Mouse (Mus musculus) embryo, embryonic 9.5 days (tissue): ENCODE data around the gene Gm49387.

Experiments used
- DNase-seq: peaks from one replicate; pipeline ENCODE4 v3.0.0-alpha.2; 2017; ENCODE audit errors: extremely low spot score

The Gm49387 gene

DNA sequence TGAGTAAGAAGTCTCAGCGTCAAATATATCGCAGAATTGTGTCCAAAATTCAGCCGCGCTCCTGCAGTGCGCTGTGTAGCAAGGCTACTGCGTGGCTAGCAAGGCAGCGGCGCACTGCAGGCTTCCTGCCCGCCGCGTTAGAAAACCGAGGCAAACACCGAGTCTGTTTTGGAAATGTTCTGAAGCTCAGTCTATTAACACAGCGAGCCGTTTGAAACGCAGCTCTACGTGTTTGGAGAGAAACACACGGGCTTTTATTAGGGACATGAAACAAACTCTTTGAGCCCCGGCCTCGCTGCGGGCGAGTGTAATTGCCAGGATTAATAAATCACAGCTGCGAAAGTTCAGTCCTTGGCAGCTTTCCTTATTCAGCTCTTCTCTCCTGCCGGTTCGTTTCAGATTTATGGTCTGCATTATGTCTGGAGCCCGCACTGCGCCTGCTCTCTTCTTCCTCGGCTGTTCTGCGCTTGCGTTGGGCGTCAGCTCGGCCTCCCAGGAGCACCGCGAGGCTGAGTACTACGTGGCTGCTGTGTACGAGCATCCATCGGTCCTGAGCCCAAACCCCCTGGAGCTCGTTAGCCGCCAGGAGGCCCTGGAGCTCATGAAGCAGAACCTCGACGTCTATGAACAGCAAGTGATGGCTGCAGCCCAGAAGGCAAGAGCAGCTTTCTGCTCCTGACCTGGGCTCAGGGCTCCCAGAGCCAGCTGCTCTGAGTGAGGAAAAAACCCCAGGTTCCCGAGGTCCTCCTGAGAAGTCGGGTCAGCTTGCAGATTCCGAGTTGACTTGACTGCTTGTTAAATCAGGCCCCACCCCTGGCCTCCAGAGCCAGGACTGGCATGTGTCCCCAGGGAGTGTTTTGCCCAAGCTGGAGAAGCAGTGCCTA is 21.2 kb upstream of the Gm49387 start:
- DNase-seq = peak; percentile 82

DNA sequence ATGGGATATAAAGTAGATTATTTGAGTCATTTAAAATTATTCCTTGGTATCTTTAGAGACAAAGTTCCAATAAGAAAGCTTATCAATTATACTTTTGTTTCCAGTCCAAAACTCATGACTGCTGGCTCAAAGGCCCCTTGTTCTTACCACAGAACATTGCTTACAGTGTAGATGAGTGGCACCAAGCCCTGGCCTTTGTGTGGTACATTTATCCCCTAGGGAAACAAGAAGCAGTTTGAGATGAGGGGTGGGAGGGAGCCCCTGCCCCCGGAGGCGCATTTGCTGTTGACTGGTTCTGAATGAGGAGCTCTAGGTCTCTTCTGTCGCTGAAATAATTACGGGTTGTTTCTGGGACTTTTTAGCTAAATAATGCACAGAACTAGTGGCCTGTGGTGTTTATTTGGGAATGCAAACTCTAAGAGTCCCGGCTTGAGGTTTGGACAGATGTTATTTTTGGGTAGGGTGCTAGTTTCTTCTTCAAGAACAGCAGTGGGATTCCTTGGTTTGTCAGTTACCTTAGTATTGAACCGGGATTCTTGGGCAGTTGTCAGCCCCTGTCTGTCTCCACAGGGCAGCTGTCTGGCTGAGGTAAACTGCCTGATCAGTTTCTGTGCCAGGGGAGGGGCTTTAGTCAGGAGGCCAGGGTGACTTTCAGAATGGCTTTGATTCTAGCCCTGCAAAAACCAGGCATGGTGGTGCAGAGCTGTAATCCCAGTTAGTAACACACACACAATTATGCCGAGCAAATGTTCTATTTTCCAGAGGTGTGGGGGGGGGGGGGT is 19.8 kb upstream of the Gm49387 start:
- no peak for DNase-seq

DNA sequence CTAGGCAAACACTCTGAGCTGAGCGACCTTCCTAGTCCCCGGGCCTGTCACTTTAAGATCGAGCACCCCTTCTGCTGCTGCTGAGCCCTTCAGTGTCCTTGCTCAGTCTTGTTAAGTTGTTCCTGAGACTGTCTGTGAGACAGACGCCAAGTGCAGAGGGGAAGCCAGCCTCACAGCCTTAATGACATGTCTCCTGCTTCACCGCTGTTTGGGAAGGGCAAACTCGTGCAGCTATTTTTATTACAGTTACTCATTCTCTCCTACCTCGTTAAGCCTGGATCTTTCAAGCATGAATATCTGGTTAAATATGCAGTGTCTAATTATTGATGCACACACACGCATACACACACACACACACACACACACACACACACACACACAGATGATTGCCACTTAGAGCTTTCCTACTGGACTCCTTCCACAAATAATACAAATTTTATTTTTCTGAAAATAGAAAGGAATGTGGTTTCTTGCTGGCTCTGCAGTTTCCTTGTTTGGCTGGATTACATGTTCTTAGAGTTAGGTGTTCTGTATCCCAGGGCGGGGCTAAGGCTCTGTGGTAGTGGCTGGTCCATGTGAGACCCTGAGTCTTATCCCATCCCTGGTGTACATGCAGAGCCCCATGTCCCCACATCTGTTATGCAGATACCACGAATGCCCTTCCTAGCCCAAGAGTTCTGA is 19.0 kb upstream of the Gm49387 start:
- DNase-seq = no peak

DNA sequence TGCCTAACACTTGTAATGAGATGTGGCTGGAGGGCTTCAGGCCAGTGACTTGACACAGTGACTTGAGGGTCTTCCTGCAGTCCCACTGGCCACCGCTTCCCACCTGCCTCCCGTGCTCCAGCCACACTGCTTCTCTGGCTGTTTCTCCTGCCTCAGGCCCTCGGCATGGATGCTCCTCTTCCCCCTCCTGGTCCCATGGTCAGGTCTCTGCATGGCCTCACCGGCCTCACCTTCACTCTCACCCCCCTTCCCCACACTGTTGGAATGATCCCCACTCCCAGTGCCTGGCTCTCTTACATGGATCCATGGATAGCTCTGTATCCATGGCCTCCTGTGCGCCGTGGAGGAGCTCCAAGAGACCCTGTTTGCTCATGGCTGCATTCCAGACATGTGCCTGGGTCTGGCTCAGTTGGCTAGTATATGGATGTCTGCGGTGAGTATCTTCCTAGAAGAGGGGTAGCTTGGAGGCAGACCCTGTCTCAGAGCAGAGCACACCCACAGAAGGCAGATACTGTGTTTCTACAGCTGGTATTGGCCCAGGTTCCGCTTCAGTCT is 17.5 kb upstream of the Gm49387 start:
- DNase-seq = no peak

DNA sequence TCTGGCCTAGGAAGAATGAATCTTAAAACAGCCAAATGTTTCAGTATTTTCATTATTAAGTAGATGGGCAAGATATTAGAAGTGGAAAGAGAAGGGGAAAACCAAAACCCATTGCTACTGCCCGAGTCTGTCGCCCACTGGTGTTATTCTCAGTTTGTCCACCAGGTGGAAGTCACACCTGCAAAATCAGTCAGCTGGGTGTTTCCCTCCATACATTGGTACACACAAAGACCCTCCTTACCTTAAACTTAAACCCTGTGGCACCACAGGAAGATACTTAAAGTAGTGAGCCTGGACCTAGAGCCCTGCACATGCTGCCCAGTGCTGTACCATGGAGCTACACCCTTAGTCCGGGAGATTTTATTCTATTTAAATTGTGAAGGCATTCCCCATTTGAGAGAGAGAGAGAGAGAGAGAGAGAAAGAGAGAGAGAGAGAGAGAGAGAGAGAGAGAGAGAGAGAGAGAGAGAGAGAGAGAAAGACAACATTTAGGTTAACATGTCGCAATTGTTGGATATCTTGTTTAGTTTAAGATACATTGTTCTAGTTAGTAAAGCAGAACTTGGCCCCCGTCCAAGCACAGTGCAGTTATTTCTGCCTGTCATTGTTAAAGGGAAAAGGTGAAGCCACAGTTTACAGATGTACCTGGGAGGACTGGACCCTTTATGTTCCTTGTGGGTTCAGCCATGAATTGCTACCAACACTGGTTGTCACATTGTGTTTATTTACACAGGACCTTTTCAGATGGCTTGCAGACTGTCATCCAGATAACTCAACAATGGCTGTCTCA is 16.4 kb upstream of the Gm49387 start:
- peak; percentile 76 for DNase-seq

DNA sequence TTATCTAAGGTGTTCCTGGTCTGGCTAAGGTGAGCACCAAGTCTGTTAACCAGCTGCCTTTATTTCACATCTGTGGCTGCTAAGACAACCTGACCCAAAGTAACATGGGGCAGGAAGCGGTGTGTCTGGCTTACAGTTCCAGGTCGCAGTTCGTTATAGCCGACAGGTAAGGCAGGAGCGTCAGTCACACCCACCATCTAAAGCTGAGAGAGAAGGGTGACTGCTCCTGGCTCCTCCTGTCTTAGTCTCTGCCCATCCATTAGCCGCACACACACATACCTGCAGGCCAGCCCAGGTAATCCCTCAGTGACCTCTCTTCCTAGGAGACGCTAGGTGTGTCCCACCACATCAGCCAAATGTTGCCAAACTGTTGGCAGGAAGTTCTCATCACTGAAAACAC is 15.7 kb upstream of the Gm49387 start:
- no peak for DNase-seq

DNA sequence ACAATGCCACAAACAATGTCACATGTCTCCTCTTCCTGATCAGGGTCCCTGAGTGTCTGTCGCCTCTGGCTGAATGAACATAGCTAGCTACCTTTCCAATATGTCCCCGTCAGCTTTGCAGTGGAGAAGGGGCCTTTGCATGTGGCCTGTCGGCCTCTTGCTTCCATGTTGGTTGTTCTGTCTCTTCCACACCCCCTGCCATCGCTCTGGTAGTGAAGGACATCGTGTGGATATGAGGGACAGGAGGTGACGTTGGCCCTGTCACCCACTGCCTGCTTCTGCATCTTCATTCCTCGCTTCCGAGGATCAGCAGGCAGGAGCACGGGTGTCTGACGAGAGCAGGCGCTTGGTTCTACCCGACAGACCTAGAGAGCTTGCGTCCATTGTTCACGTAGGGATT is 14.7 kb upstream of the Gm49387 start:
- DNase-seq = no peak

DNA sequence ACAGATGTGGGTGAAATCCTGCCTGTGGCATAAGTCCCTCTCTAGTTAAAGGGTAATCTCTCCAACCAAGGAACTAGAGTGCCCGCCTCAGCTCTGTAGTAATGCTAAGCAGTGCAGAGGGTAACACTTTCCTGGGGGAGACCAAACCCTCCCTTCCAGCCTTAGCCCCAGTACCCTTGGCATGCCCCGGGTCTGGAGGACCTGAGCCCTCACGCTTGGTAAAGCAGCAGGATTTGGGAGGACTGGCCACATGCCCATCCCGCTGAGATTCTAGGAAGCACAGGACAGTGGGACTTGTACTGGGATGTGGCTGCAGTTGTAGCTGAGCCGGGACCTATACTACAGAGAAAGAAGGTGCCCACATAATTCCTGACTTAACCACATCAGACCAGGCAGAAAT is 14.1 kb upstream of the Gm49387 start:
- DNase-seq = no peak

DNA sequence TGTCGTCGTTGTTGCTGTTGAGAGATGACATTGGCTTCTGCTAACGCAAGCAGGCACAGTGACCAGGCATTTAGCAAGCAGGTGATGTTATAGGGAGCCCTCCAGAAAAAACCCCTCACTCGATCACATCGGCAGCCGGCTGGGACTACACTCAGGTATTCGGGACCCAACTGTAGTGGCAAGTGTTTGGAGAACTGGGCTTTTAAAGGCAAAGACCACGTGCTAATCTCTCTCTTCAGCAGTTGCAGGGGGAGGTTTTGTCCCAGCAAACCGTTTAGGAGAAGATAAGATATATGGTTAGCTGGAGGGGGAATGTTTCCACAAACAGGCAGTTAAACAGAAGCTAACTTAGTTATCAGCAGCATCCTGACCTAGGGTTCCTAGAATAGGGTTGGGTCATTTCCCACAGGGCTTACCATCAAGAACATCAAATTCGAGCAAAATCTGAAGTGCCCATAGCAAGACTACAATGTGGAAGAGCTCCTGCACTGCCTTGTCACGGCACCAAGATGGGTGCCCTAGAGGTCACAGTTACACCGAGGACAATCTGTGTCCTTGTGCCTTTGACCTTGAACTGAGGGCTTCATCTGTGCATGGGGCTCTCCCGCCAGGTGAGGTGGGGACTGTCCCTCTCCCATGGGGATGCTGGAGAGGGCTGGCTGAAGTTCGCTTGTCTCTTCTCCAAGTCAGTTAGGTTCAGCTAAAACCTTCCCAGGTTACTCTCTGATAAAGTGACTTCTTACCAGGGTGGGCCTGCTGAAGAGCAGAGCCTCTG is 12.6 kb upstream of the Gm49387 start:
- no peak for DNase-seq

DNA sequence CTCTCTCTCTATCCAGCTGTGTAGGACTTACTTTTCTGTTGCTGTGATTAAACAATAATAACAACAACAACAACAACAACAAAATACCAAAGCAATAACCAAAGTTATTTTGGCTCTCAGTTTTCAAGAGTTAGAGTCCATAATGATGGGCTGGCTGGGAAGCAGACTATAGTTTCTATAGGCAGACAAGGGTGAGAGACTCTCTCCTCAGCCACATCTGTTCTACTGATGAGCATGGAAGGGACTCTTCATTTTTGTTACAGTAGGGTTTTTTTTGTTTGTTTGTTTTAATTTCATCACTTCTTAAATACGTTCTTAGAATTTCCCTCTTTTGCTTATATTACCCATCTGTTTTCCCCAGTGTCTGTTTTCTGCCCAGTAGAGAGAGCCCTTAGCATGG is 11.9 kb upstream of the Gm49387 start:
- DNase-seq = no peak

DNA sequence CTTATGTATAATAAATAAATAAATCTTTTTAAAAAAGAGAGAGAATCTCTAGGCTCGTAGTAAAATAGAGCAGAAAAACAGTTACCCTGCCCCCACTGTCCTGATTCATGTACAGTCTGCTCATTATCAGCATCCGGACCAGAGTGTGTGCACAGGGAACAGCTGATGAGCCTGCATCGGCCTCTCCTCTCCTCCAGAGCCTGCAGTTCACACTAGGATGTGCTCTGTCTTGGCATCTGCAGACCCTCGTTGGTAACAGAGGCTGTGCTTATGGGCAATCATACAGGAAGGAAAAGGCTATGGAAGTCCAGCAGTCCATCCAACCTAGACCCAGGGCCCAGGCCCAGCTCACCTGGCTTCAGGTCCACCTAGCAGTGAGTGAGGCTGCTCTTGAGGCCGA is 11.4 kb upstream of the Gm49387 start:
- no peak for DNase-seq

DNA sequence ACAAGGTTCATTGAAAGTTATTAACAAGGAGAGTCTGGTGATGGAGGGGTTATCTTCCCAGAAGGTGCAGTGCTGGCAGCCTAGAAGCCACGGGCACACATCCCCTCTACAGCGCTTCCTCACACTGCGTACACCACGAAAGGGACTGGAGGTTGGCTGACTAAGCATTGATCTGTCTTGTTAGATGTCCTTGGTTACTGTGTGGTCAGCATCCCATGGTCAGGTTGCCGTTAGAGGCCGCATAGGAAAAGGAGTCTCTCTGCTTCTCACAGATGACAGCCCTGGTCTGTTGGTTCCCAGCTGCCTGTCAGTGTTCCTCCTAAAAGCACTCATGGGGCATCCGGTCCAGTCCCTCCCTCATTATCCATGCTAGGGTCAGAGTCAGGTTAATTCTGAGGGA is 10.5 kb upstream of the Gm49387 start:
- no peak for DNase-seq

DNA sequence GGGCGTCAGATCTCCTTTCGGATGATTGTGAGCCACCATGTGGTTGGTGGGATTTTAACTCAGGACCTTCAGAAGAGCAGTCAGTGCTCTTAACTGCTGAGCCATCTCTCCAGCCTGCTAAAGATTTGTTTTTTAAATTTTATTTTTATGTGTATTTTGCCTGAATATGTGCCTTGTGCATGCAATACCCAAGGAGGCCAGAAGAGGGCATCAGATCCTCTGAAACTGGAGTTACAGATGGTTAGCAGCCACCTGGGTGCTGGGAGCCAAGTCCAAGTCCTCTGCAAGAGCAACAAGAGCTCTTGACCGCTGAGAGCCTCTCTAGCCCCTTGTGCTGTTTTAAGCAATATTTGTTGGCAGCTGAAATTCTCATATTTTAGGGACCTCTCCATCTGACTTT is 9.7 kb upstream of the Gm49387 start:
- DNase-seq = no peak

DNA sequence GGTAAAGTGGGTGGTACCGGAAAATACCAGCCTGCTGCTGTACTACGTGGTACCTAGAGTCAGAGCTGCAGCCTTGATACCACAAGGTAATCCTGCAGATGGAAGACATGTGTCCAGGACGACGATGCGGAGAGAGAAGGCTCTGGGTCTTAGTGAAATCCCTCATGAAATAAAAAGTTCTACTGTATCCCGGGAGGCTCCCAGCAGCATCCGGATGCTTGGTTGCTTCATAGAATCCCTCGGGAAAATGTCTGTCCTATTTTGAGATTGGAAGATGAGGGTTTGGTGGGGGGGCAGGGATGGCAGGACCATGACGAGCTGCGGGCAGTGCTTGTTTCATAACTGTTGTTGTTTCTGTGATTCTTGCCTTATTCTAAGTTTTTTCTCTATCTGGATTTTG is 7.3 kb upstream of the Gm49387 start:
- no peak for DNase-seq

DNA sequence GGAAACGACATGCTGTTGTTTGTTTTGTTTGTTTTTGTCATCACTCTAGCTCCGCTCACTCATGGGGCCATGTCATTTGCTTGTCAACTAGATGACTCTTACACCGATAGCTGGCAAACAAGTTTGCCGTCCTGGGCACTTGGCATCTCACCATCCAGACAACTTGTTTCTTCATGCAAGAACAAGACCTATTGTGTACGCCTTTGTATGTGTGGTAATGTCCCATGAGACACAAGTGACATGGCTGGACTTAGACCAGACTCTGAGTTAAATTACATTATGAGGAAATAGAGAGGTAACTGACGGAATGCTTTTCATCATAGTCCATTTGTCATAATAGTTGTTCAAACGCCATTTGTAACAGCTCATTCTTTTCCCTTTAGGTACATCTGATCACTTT is 5.2 kb upstream of the Gm49387 start:
- DNase-seq = no peak

DNA sequence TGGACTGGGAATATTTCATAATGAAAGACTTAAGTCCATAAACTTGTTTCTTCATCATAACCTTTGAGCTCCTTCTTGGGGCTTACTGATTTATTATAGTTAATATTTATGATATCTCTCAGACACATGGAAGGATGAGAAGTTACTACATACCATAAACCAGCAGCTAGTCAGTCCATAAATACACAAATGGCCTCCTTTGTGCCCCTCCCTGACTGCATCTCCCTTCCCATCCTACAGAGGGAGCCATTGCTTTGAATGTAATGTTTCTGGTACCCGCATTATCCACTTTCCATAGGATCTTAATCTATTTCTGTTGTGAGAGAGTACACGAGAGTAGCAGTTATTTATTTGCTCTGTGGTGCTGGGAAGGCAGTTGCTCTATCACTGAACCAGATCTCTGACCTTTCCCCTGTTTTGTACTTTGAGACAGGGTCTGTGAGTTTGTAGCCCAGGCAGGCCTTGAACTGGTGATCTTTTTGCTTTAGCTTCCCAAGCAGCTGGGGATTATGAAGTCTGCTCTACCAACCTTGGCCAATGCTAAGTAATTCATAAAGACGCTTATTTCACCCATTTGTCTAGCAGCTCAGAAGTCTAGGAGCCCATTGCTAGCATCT is 4.4 kb upstream of the Gm49387 start:
- no peak for DNase-seq

DNA sequence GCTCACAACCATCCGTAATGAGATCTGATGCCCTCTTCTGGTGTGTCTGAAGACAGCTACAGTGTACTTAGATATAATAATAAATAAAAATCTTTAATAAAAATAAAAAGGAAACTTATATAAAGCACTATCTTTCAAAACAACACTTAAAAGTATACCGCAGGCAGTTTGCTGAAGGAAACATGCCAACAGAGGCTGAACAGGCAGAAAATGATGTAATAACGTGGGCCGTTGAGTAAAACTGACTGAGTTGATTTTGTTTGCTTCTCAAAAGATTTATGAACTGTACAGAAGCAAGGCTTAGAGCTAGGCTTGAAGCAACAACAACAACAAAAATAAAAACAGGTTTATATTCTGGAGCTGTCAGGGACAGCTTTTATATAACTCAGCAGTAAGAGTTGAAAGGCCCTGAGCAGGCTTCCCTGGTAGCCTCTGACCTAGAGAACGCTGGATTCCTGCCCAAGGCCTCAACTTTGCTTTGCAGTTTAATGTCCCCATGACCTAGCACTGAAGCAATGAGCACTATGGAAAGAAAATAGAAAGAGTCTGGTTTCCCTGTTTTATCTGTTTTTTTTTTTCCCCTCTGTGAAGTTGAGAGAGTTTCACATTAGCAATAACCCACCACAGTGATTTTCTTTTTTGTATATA is 3.6 kb upstream of the Gm49387 start:
- DNase-seq = no peak

DNA sequence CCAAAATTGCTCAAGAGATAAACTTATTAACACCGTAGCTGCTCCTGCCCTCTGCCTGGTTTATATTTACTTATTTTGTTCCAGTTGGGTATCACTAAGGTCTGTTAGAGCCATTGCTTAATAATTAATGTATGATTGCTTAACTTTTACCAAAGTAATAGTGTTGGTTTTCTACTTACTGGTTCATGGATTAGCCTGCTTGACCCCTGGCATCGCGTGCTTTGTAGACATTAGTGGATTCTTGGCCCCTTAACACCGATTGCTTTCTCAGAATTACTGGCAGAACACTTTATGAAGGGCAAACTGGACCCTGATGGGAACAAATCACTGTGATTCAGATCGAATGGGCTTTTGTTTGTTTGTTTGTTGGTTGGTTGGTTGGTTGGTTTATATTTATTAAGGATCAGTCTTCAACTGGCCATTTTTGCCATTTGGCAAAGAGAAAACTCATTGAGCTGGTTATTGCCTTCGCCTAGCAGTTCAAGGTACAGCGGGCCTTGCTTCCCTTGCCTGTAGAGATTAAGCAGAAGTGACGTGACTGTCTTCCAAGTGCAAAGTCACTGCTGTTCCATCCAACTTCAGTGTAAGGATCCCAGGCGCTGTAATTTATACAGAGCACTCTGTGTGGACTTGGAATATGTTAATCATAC is 953 bp upstream of the Gm49387 start:
- DNase-seq = no peak

DNA sequence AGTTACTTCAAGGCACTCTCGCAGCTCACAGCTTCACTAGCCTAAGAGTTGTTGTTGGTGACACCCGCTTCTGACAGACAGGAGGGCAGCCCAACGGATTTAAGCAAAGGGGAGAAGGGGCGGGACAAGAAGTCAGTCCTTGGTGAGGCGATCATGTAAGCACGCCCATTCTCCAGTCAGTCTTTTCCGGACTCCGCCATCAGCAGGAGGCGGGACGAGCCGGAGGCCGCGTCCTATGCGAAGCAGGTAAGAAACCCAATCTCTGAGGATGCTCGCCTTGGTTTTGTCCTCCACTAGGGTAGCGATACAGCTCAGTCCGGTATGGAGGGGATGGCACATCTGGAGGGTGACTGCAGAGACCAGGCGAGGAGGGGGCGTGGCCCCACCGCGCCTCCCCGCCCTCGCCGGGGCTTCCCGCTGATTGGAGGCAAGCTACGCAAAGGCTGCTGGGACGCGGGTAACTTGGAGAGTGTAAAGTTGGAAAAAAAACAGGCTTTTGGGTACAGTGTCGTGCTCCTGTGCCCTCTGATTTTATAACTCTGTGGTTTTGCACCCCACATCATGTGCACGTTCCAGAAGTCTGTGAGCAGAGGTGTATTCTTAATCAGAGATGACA is 320 bp upstream of the Gm49387 start, which contains the start of the genes Btd and Hacl1:
Btd (plus strand) TSS at position 139 of the 616 bp plus-strand sequence.
Hacl1 (minus strand) TSS at position 397 of the 616 bp plus-strand sequence.
- DNase-seq = peak; percentile 93
